Mouse (Mus musculus) small intestine, adult 2 months (tissue): ENCODE results near the gene Snrk.

Experiments used
- CTCF ChIP-seq: fragments of 200-500 bp; IDR thresholded peaks from 2 replicates; pipeline ENCODE4 v1.5.1; 2012; ENCODE audit warnings: low read depth, mild to moderate bottlenecking, control low read depth, inconsistent platforms, low read length, moderate library complexity, mixed read lengths; ENCODE audit not compliant: insufficient replicate concordance, insufficient read length; ENCODE audit errors: extremely low read depth
- POLR2A ChIP-seq: fragments of 200-500 bp; IDR thresholded peaks from 2 replicates; pipeline ENCODE4 v1.6.1; 2012; ENCODE audit warnings: low read depth, mild to moderate bottlenecking, control low read depth, inconsistent platforms, low read length, moderate library complexity

- TF ChIP-seq POLR2A (peak; percentile 97), CTCF (no peak)
These were observed at the start of gene Snrk for GRCm38 (mm10) chr9:122117112-122117616.
